Mouse (Mus musculus): ENCODE data around the gene Stox1.

The Stox1 gene

DNA sequence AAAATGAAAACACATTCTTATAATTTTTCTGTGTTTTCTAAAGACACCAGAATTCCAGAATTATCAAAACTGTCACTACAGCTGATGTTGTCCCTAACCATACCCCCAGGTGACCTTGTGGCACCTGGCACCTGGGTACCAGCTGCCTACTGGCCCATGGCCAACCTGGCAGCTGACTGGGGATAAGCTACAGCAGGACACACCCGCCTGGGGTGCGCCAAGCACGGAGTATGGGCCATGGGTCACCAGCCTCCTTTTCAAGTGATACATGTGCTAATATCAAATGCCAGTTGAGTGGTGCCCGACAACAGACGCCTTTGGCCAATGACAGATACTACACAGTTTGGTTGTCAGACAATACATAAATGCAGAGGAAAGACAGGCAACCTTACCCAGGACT lies 48.6 kb downstream of the Stox1 start:
- TF ChIP-seq GATA4 (IDR thresholded peaks at IDR 0.05; ENCODE audit: insufficient replicate concordance, low read length) = no peak

DNA sequence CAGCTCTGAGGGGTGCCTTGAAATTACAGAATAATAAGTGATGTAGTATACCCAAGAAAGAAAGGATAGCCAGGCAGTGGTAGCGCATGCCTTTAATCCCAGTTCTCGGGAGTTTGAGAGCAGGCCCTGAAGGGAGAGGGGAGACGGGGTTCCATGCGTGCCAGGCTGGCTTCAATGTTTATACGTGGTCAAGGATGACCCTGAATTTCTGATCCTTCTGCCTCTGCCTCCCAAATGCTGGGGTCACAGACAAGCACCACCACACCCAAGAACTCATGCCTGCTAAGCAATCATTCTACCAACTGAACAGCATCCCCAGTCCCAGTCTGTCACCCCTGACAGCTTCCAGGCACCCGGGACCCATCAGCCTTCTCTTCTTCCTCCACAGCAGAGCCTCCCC lies 49.7 kb downstream of the Stox1 start:
- no peak for TF ChIP-seq GATA4 (IDR thresholded peaks at IDR 0.05; ENCODE audit: insufficient replicate concordance, low read length)

DNA sequence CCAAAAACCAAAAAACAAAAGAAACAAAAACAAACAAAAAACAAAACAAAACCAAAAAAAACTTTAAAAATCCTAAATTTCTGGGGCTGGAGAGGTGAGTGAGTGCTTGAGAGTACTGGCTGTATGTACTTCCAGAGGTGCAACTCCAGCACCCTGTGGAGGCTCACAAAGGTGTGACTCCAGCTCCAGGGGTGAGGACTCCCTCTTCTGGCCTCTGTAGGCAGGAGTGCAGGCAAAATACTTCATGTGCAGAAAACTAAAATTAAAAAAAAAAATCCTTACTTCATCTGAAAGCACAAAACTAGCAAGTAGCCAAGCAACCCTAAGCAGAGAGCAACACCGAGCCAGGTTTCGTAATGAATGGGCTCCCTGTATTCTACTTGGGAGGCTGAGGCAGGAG lies 53.6 kb downstream of the Stox1 start:
- TF ChIP-seq GATA4 (IDR thresholded peaks at IDR 0.05; ENCODE audit: insufficient replicate concordance, low read length) = no peak

DNA sequence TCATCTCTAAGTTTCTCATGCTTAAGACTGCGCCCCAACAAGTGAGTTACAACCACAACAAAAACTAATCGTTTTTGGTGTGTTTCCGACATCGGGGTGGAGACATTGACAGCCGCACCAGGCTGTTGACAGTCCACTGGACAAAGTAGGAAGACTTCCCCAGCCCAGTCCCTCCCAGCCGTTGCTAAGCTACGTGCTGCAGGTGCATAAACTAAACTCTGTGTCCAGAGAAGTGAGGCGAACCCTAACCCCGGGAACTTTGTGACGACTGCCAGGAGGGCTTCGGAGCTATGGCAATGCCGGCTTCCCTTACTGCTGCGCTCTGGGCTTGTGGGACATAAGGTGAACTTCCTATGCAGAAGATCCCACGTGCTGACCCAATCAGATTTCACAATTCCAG lies 56.7 kb downstream of the Stox1 start:
- TF ChIP-seq GATA4 (IDR thresholded peaks at IDR 0.05; ENCODE audit: insufficient replicate concordance, low read length) = no peak

DNA sequence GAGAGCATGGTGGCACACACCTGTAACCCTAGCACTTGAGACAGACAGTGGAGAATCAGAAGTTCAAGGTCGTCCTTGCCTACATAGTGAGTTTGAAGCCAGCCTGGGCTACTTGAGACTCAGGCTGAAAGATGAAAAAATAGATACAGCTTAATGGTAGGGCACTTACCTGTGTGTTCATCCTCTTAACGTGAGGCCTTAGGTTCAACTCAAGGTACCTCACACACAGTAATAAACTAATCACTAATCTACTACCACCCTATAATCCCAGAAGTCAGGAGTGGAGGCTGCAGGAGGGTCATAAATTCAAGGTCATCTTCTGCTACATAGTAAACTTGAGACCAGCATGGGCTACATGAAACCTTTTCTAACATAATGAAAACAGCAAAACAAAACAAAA lies 57.5 kb downstream of the Stox1 start:
- no peak for TF ChIP-seq GATA4 (IDR thresholded peaks at IDR 0.05; ENCODE audit: insufficient replicate concordance, low read length)

DNA sequence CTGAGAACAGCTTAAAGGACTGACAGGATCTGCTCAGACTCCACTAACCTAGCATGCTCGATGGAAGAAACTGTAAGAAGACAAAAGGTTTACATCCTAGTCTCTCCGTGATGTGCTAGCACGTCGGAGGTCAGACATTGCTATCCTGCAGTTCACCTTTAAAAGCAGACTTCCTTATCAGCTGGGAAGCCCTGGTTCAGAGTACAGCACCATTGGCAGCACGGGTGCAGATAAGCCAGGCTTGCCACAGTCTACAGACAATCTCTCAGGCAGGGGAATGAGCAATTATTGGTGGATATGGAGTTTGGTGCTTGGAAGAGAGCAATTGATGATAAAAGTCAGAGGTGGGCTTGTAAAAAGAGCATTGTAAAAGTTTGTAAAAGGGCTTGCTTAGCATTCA lies 57.9 kb downstream of the Stox1 start:
- no peak for TF ChIP-seq GATA4 (IDR thresholded peaks at IDR 0.05; ENCODE audit: insufficient replicate concordance, low read length)

DNA sequence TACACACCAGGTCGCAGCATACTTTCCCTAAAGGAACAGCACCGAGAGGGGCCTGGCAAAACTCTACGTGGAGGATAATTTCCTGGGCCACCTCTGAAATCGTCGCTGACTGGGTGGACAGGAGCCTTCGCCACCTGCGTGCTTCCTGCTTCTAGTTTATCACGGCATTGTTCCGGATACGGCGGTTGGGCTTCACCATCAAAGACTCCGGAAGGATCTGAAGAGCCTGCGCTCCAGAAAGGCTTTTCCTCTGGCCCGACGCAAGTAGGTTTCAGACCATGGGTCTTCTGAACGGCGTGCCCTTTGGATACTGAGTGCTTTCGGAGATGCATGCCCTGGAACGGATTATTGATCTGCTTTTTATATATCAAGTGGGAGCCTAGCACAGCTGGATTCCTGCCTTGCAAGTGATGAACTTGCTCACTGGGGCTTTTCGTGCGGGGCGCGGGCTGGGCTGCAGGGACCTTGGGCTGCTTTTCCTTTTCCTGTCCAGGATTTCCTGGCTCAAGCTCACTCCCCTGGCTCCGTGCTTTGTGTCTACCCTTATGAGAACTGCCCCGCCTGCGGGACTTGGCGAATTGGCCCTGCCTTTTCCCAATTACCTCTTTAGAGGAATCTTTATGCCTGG lies 60.9 kb downstream of the Stox1 start:
- TF ChIP-seq GATA4 (IDR thresholded peaks at IDR 0.05; ENCODE audit: insufficient replicate concordance, low read length) = 0 out of 2 replicates have a peak, but pooled peaks have one; percentile 37

DNA sequence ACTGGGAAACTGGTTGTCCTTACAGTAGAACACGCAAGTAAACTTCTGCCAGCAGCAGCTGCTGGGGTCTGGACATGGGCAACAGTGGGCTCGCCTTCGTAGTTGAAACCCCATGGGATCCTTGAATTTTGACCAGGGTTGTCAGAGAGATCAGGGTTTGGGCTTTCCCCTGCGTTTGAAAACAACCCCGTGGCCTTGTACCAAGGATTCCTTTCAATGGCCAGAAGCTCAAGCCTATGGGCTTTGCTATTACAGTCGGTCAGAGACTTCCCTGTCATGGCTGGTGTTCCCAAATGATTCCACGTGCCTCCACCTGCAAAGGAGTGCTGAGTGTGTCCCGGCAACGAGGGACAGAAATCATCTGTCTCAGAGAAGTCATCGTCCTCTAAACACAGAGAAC lies 61.8 kb downstream of the Stox1 start:
- no peak for TF ChIP-seq GATA4 (IDR thresholded peaks at IDR 0.05; ENCODE audit: insufficient replicate concordance, low read length)

DNA sequence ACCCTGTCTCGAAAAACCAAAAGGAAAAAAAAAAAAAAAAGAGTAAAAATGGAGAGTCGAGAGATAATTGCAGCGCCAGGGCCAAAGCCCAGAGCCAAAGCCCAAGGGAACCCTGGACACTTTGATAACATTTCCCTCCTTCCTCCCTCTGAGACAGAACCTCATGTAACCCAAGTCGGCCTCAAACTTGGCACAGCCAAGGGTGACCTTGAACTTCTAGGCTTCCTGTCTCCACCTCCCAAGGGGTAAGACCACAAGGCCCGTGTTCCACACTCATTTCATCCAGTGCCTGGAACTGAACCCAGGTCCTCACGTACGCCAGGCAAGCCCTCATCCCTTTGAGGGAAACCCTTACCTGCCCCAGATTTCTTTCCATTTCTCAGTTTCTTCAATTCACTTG lies 69.2 kb downstream of the Stox1 start:
- TF ChIP-seq GATA4 (IDR thresholded peaks at IDR 0.05; ENCODE audit: insufficient replicate concordance, low read length) = no peak

DNA sequence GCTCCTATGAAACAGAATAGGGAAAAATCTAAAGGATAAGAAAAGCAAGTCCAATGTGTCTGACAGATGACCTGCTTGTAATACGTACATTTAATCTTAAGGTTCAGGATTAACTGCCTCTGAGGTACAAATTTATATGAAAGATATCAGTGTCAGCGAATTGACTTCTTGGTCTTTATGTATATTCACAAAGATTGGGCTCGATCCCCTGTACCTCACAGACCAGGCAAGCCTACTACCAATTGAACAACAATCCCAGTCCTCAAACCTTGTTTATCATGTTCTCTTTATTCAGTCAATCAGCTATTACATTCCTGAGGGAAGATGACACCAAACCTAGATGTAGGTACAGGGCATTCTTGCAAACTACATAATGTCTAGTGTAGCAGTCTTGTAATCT lies 74.0 kb downstream of the Stox1 start:
- no peak for TF ChIP-seq GATA4 (IDR thresholded peaks at IDR 0.05; ENCODE audit: insufficient replicate concordance, low read length)

DNA sequence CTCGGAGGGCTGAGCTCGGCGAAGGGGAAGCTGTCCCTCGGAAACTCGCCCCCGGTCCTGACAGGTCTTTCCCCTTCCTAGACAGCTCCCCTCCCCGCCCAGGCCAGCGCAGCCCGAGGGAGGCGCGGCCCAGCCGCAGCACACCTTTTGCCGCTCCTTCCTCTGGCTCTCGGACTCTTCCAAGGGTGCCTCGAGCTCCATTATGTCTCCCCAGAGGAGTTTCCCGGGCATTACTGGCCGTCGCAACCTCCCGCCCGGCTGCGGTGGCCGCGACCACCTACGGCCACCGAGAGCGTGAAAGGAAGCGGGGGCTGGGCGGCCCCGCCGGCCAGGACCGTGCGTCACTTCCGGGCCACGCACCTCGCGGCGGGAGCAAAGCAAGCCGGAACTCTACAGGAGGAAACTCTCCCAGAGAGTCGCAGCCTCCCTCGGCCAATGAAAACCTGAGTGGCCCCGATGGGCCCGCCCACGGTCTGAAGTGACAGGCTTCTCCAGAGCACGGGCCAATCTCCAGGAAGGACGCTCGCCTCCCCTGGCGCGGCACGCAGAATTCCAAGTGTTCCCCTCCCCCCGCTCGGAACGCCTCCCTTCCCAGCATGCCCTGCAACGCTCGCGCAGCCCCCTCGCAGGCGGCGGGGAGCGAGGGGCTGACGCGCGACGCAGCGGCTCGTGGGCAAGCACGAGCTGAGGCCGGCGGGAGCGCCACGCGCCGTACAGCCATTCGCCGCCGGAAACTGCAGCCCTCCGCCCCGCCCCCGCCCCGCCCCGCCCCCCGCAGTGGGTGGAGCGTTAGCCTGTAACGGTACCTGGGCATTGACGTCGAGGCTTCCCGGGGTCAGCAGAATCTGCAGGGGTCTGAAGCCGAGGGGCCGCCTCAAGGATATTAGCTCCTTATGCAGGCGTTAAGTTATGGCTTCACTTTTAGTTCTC lies 74.8 kb downstream of the Stox1 start, which contains the start of gene Ddx50:
TSS of gene Ddx50 (minus strand) at position 338 of the 930 bp plus-strand sequence.
- TF ChIP-seq GATA4 (IDR thresholded peaks at IDR 0.05; ENCODE audit: insufficient replicate concordance, low read length) = peak; percentile 51; the same call in 1 of the 2 replicates

DNA sequence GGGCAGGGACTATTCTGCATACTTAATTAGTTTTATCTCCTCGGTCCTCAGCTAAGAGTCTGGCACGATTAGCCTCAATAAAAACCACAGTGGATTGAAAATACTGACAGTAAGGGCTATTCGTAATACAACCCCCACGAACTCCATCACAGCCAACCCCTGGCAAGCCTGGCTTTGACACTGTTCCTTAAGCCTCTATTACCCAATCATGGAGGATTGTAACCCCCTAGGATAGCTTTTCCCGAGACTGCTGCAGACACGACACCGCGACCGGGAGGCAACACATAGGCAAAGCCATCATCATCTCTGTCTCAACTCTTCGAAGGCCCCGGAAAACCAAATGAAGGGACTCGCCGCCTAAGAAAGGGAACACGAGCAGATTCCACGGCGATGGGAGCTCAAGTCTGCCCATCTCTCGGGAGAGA lies 75.6 kb downstream of the Stox1 start:
- TF ChIP-seq GATA4 (IDR thresholded peaks at IDR 0.05; ENCODE audit: insufficient replicate concordance, low read length) = no peak

Data from liver, adult (tissue).